Comparison of ENCODE assay signal across 26 mouse cellular contexts in the genomic region with DNA sequence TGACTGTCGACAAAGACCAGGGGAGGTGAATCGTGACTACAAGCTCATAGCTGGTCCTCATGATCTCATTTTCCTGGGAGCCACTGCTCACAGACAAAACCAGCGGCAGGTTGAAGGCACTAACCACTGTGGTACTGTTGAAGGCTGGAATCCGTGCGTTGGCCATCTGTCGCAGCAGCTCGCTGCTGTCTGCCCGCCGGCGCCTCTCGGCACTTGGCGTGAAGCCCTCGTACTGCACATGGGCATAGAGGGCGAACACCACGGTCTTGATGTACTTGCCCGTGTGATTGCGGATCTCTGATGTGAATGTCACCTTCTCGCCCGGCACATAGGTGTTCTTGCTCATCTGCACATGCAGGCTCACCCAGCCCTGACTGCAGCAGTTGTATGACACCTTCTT. TPM values are rescaled to one million over a fixed set of nuclear protein-coding genes. Genes with fewer than 3 reads are reported as not detected.
A peak's percentile ranks its signal among the peaks of the same experiment; 100 is the strongest.
DNase-seq lines count a peak whose midpoint lies in the region; ATAC-seq and TF ChIP-seq lines count a peak whose summit lies in the region.
"Had no signal": no experiment of that assay in that cellular context is flagged by ENCODE, and none has a peak within 500 bp of the region (broad histone marks: within the 10 kb centered on the region; RNA-seq: fewer than 3 reads in every experiment).

No protein-coding gene starts in this region.

- no peak overlapping the region for H3K4me2 ChIP-seq in kidney, embryonic 16.5 days (replicated peaks; ENCODE audit: low read depth, low read length)
- H3K4me2 ChIP-seq: embryonic facial prominence, embryonic 12.5 days; hindbrain, embryonic 15.5 days; liver, embryonic 15.5 days had no signal

- no peaks in the 10 kb centered on the region for H3K9me3 ChIP-seq in kidney, embryonic 16.5 days (ENCODE audit: low read length)
- H3K9me3 ChIP-seq: embryonic facial prominence, embryonic 12.5 days; G1E; hindbrain, embryonic 15.5 days; liver, embryonic 15.5 days; megakaryocyte, embryonic 14.5 days had no signal

- H3K9ac ChIP-seq in kidney, embryonic 16.5 days (replicated peaks; ENCODE audit: low read length) = 0 out of 2 replicates have a peak overlapping the region, but pooled peaks have one; percentile 13
- H3K9ac ChIP-seq: embryonic facial prominence, embryonic 12.5 days; forebrain, postnatal 0 days; hindbrain, embryonic 15.5 days; liver, embryonic 15.5 days had no signal

- WGBS in kidney, embryonic 16.5 days = 92% methylated on average over 19 of the region's 19 CpGs
- 90% methylated on average over 19 of the region's 19 CpGs for WGBS in kidney, adult 2 months

- TF ChIP-seq CTCF in kidney, adult 2 months (conservative IDR thresholded peaks at IDR 0.05; ENCODE audit: insufficient read depth, insufficient read length, low read depth, low read length) = no peak

- intact Hi-C loops in gastrocnemius, postnatal 14 days (cut with DNase I; ENCODE audit: low total_unique reads) = no loop called here

- no peak for DNase-seq in kidney, adult 2 months
- DNase-seq in thymus, postnatal 25 days = peak; percentile 29
- no peak for DNase-seq in thymus, postnatal 0 days (ENCODE audit: low spot score)
- peak; percentile 77 for DNase-seq in cerebellum, adult 9-11 months
- DNase-seq in retina, postnatal 1 day = no peak
- DNase-seq in gastrocnemius, postnatal 14 days = no peak
- DNase-seq: forebrain, postnatal 0 days; gastrocnemius, postnatal 25 days; kidney, adult 11 months; kidney, postnatal 14 days; lung, postnatal 14 days; right cerebral cortex, postnatal 25 days had no signal

- no peak overlapping the region for H3K4me3 ChIP-seq in kidney, embryonic 16.5 days (ENCODE audit: low read length)
- no peak overlapping the region for H3K4me3 ChIP-seq in kidney, adult 2 months (ENCODE audit: insufficient read depth, low read depth, low read length)
- H3K4me3 ChIP-seq: embryonic facial prominence, embryonic 12.5 days; hindbrain, embryonic 15.5 days; liver, embryonic 15.5 days; megakaryocyte, embryonic 14.5 days had no signal

- H3K4me1 ChIP-seq in kidney, embryonic 16.5 days (ENCODE audit: insufficient read depth, low read length) = peaks cover 25% of the 10 kb centered on the region
- peaks cover 11% of the 10 kb centered on the region for H3K4me1 ChIP-seq in kidney, adult 2 months (ENCODE audit: control insufficient read depth, insufficient read depth, low read length)

- no peak for TF ChIP-seq POLR2A in kidney, adult 2 months (IDR thresholded peaks at IDR 0.05; ENCODE audit: low read depth, low read length)

- no peaks in the 10 kb centered on the region for H3K27me3 ChIP-seq in kidney, embryonic 16.5 days (ENCODE audit: insufficient read depth, low read length)
- no peaks in the 10 kb centered on the region for H3K27me3 ChIP-seq in kidney, adult 2 months (replicated peaks; ENCODE audit: control insufficient read depth, insufficient read depth, low read length)
- H3K27me3 ChIP-seq: embryonic facial prominence, embryonic 12.5 days; hindbrain, embryonic 15.5 days; liver, embryonic 15.5 days; megakaryocyte, embryonic 14.5 days had no signal

- no peak for ATAC-seq in kidney, embryonic 16.5 days (ENCODE audit: low FRiP score, low TSS enrichment)
- ATAC-seq: forebrain, postnatal 0 days; midbrain, embryonic 16.5 days had no signal

- no peaks in the 10 kb centered on the region for H3K36me3 ChIP-seq in kidney, embryonic 16.5 days (ENCODE audit: insufficient read depth, low read length)
- no peaks in the 10 kb centered on the region for H3K36me3 ChIP-seq in kidney, adult 2 months (ENCODE audit: control insufficient read depth, insufficient read depth, low read length)
- H3K36me3 ChIP-seq: embryonic facial prominence, embryonic 12.5 days; G1E; hindbrain, embryonic 15.5 days; liver, embryonic 15.5 days had no signal

- no peak overlapping the region for H3K27ac ChIP-seq in kidney, embryonic 16.5 days (ENCODE audit: low read length)
- H3K27ac ChIP-seq in kidney, adult 2 months (ENCODE audit: insufficient read depth, low read depth, low read length) = no peak overlapping the region
- H3K27ac ChIP-seq: embryonic facial prominence, embryonic 12.5 days; hindbrain, embryonic 15.5 days; liver, embryonic 15.5 days; stomach, postnatal 0 days had no signal

RNA-seq across cellular contexts. Expression of gene Plin3, which starts 1.6 kb away (rescaled TPM):
- polyA plus RNA-seq in kidney, embryonic 16.5 days (2015; fragmentation: Nextera tagmentation; extraction: Ambion mirVana) = 87.5 and 106 TPM in 2 replicates
- polyA plus RNA-seq in kidney, adult 2 months (2012; rRNA removed) = 34.8 and 43.1 TPM in 2 replicates
- 59.5 TPM in 2 replicates for polyA plus RNA-seq in thymus, postnatal 0 days (2015; fragmentation: Nextera tagmentation; extraction: Ambion mirVana)
- total RNA-seq in gastrocnemius, postnatal 14 days (2021) = 10 to 100 TPM; 32.8 to 55.8 TPM

RNA-seq across cellular contexts. Expression of gene Arrdc5, which starts 5.8 kb away (rescaled TPM):
- polyA plus RNA-seq in kidney, embryonic 16.5 days (2015; fragmentation: Nextera tagmentation; extraction: Ambion mirVana) = not detected in 2 replicates
- polyA plus RNA-seq in kidney, adult 2 months (2012; rRNA removed) = not detected in 2 replicates
- polyA plus RNA-seq in thymus, postnatal 0 days (2015; fragmentation: Nextera tagmentation; extraction: Ambion mirVana) = 0.84 and 1.8 TPM in 2 replicates
- total RNA-seq in gastrocnemius, postnatal 14 days (2021) = not detected
- total RNA-seq: common myeloid progenitor, adult 5-6 weeks; forebrain, postnatal 0 days; G1E; gastrocnemius, postnatal 25 days; heart, postnatal 10 days; layer of hippocampus, adult 8-10 months; left cerebral cortex, postnatal 10 days had no signal
- polyA plus RNA-seq: C2C12; embryonic facial prominence, embryonic 12.5 days; forebrain, postnatal 0 days; G1E; hindbrain, embryonic 15.5 days; limb, embryonic 14.5 days; liver, embryonic 15.5 days; midbrain, embryonic 16.5 days; stomach, postnatal 0 days had no signal

RNA-seq across cellular contexts. Expression of gene Uhrf1, which starts 8.9 kb away (rescaled TPM):
- 170 and 179 TPM in 2 replicates for polyA plus RNA-seq in kidney, embryonic 16.5 days (2015; fragmentation: Nextera tagmentation; extraction: Ambion mirVana)
- polyA plus RNA-seq in kidney, adult 2 months (2012; rRNA removed) = 1.2 and 2.3 TPM in 2 replicates
- 234 and 264 TPM in 2 replicates for polyA plus RNA-seq in thymus, postnatal 0 days (2015; fragmentation: Nextera tagmentation; extraction: Ambion mirVana)
- 1 to 10 TPM; 5.4 to 7.4 TPM for total RNA-seq in gastrocnemius, postnatal 14 days (2021)

RNA-seq across cellular contexts. Expression of gene Ticam1, which starts 17.7 kb away (rescaled TPM):
- polyA plus RNA-seq in kidney, embryonic 16.5 days (2015; fragmentation: Nextera tagmentation; extraction: Ambion mirVana) = 7.3 and 10.3 TPM in 2 replicates
- polyA plus RNA-seq in kidney, adult 2 months (2012; rRNA removed) = 33.3 and 34.7 TPM in 2 replicates
- polyA plus RNA-seq in thymus, postnatal 0 days (2015; fragmentation: Nextera tagmentation; extraction: Ambion mirVana) = 2.5 and 3.0 TPM in 2 replicates
- total RNA-seq in gastrocnemius, postnatal 14 days (2021) = 1 to 10 TPM; 5.3 to 7.1 TPM

RNA-seq across cellular contexts. Expression of gene Kdm4b, which starts 31.6 kb away (rescaled TPM):
- 37.7 and 39.1 TPM in 2 replicates for polyA plus RNA-seq in kidney, embryonic 16.5 days (2015; fragmentation: Nextera tagmentation; extraction: Ambion mirVana)
- 21.6 and 24.9 TPM in 2 replicates for polyA plus RNA-seq in kidney, adult 2 months (2012; rRNA removed)
- 25.9 and 28.0 TPM in 2 replicates for polyA plus RNA-seq in thymus, postnatal 0 days (2015; fragmentation: Nextera tagmentation; extraction: Ambion mirVana)
- total RNA-seq in gastrocnemius, postnatal 14 days (2021) = 10 to 100 TPM; 24.1 to 27.2 TPM

Comparison
In these comparisons a context has a peak if more than half of its experiments do, and no peak if none do; other contexts are left out.
1. DNase-seq: peak in thymus, postnatal 25 days (single experiment) and cerebellum, adult 9-11 months (single experiment); none in kidney, adult 2 months (single experiment), thymus, postnatal 0 days (single experiment), retina, postnatal 1 day (single experiment) and gastrocnemius, postnatal 14 days (single experiment).
2. RNA of gene Uhrf1, which starts 8.9 kb away (polyA plus RNA-seq): 234 to 264 TPM in thymus, postnatal 0 days and 170 to 179 TPM in kidney, embryonic 16.5 days; 1.2 to 2.3 TPM in kidney, adult 2 months; every median in the first group is over 10 times any median in the second.